Mouse (Mus musculus) neural tube, embryonic 11.5 days (tissue): Measurements from ENCODE around the gene Olfr1002. TPM values are rescaled to one million over a fixed set of nuclear protein-coding genes. Genes with fewer than 3 reads are reported as not detected.
"Not testable (repeated sequence)": the region's sequence is repeated elsewhere in the genome, so short reads cannot be mapped to it uniquely, and the experiment has no call there.

Experiments used
- ATAC-seq: fragments of 200-750 bp; cut with Nextera tagmentation; 2 replicates; pipeline ENCODE4 v1.8.0; 2017; ENCODE audit warnings: moderate number of reproducible peaks, mild to moderate bottlenecking, moderate TSS enrichment, moderate library complexity; ENCODE audit not compliant: insufficient read depth, low FRiP score, low TSS enrichment
- DNase-seq: peaks from one replicate; pipeline ENCODE4 v3.0.0-alpha.2; 2015; ENCODE audit warnings: low spot score
- H3K27ac ChIP-seq: fragments of 300-500 bp; sonication (generic); 2 replicates; pipeline ENCODE4 v1.5.1; 2014; ENCODE audit warnings: low read depth, mild to moderate bottlenecking, low read length
- H3K27me3 ChIP-seq: fragments of 300-500 bp; sonication (generic); 2 replicates; pipeline ENCODE4 v1.6.1; 2014; ENCODE audit warnings: mild to moderate bottlenecking, low read length, mixed read lengths; ENCODE audit not compliant: control insufficient read depth, insufficient read depth
- H3K36me3 ChIP-seq: fragments of 300-500 bp; sonication (generic); 2 replicates; pipeline ENCODE4 v1.6.1; 2014; ENCODE audit warnings: mild to moderate bottlenecking, low read length, moderate library complexity, mixed read lengths; ENCODE audit not compliant: control insufficient read depth, insufficient read depth
- H3K4me1 ChIP-seq: fragments of 300-500 bp; sonication (generic); 2 replicates; pipeline ENCODE4 v1.6.1; 2014; ENCODE audit warnings: low read length, mixed read lengths; ENCODE audit not compliant: control insufficient read depth, insufficient read depth
- H3K4me2 ChIP-seq: fragments of 300-500 bp; sonication (generic); 2 replicates; pipeline ENCODE4 v1.6.1; 2014; ENCODE audit warnings: low read depth, mild to moderate bottlenecking, moderate library complexity
- H3K4me3 ChIP-seq: fragments of 300-500 bp; sonication (generic); 2 replicates; pipeline ENCODE4 v1.5.1; 2014; ENCODE audit warnings: low read depth, low read length
- H3K9ac ChIP-seq: fragments of 300-500 bp; sonication (generic); 2 replicates; pipeline ENCODE4 v1.6.1; 2014; ENCODE audit warnings: mild to moderate bottlenecking, low read length
- H3K9me3 ChIP-seq: fragments of 300-500 bp; sonication (generic); 2 replicates; pipeline ENCODE4 v1.6.1; 2016; ENCODE audit warnings: low read length; ENCODE audit not compliant: control insufficient read depth
- WGBS: fragments of 180-500 bp; shearing (Covaris S2); extraction: QIAGEN DNeasy Blood & Tissue Kit; methylation state at CpG from one replicate; pipeline ENCODE4 v1.1.7; 2014; 5-methylcytosine and 5-hydroxymethylcytosine counted together
- polyA plus RNA-seq: library from polyadenylated mRNA; unstranded; fragments of >200 nt; fragmentation: Nextera tagmentation; extraction: Ambion mirVana; gene quantifications from 2 replicates; pipeline ENCODE4 v1.2.1, GENCODE M21; 2014

Gene Olfr1002
- polyA plus RNA-seq: not detected in 2 replicates

GRCm38 (mm10) chr2:85650604-85651003 is at the start of gene Olfr1002:
Olfr1002 (minus strand) TSS chr2:85650704.
- Histone ChIP-seq H3K4me1 (no peaks in the 10 kb centered on the region), H3K4me3 (no peak within 1 kb of the TSS), H3K27ac (no peak within 1 kb of the TSS), H3K4me2 (no peak within 1 kb of the TSS), H3K36me3 (no peaks in the 10 kb centered on the region), H3K9ac (no peak within 1 kb of the TSS), H3K9me3 (no peaks in the 10 kb centered on the region), H3K27me3 (no peaks in the 10 kb centered on the region)
- DNase-seq: no peak
- ATAC-seq: no peak
- WGBS: 96% methylated on average over 1 of the region's 1 CpGs

GRCm38 (mm10) chr2:85689131-85689530 is 38.6 kb upstream of the Olfr1002 start, which contains the start of gene Olfr1008:
Olfr1008 (plus strand) TSS chr2:85689431.
- no peak within 1 kb of the TSS for H3K4me3 ChIP-seq
- no peaks in the 10 kb centered on the region for H3K36me3 ChIP-seq
- H3K27ac ChIP-seq: no peak within 1 kb of the TSS
- no peaks in the 10 kb centered on the region for H3K4me1 ChIP-seq
- H3K9ac ChIP-seq: no peak within 1 kb of the TSS
- ATAC-seq (no peak), DNase-seq (no peak)
- H3K27me3 ChIP-seq: no peaks in the 10 kb centered on the region
- no peaks in the 10 kb centered on the region for H3K9me3 ChIP-seq
- H3K4me2 ChIP-seq: no peak within 1 kb of the TSS

GRCm38 (mm10) chr2:85678667-85679066 is 28.2 kb upstream of the Olfr1002 start, which contains the start of gene Olfr1006:
Olfr1006 (minus strand) TSS chr2:85678767.
- ATAC-seq (no peak), DNase-seq (no peak)
- Histone ChIP-seq H3K9me3 (no peaks in the 10 kb centered on the region), H3K36me3 (no peaks in the 10 kb centered on the region), H3K4me3 (no peak within 1 kb of the TSS), H3K27ac (no peak within 1 kb of the TSS), H3K9ac (no peak within 1 kb of the TSS), H3K4me2 (no peak within 1 kb of the TSS), H3K4me1 (no peaks in the 10 kb centered on the region), H3K27me3 (no peaks in the 10 kb centered on the region)

- not testable (repeated sequence) for H3K27ac ChIP-seq, H3K9me3 ChIP-seq, H3K4me2 ChIP-seq, H3K36me3 ChIP-seq, DNase-seq, H3K27me3 ChIP-seq, H3K4me1 ChIP-seq, H3K9ac ChIP-seq, ATAC-seq, H3K4me3 ChIP-seq
Observed at GRCm38 (mm10) chr2:85664355-85664754, 13.9 kb upstream of the Olfr1002 start, which contains the start of gene Olfr154. Olfr154 (minus strand) TSS chr2:85664455.

- H3K27me3 ChIP-seq: no peaks in the 10 kb centered on the region
- ATAC-seq: no peak
Observed at GRCm38 (mm10) chr2:85611803-85612202, 38.7 kb downstream of the Olfr1002 start, which contains the start of gene Olfr1000. Olfr1000 (minus strand) TSS chr2:85611903.

More at GRCm38 (mm10) chr2:85611803-85612202, 38.7 kb downstream of the Olfr1002 start, which contains the start of gene Olfr1000:
- WGBS: 79% methylated on average over 1 of the region's 1 CpGs
- Histone ChIP-seq H3K36me3 (no peaks in the 10 kb centered on the region), H3K4me2 (no peak within 1 kb of the TSS), H3K9ac (no peak within 1 kb of the TSS), H3K4me1 (no peaks in the 10 kb centered on the region), H3K9me3 (no peaks in the 10 kb centered on the region), H3K4me3 (no peak within 1 kb of the TSS), H3K27ac (no peak within 1 kb of the TSS)
- DNase-seq: no peak

Other genes with a start within 250 kb of the Olfr1002 start
- not detected in 2 replicates for gene Olfr992, start 241.2 kb downstream of the Olfr1002 start, polyA plus RNA-seq
- not detected in 2 replicates for gene Olfr993, start 235.8 kb downstream of the Olfr1002 start, polyA plus RNA-seq
- gene Olfr994, start 214.3 kb downstream of the Olfr1002 start, polyA plus RNA-seq: not detected in 2 replicates
- gene Olfr995, start 207.1 kb downstream of the Olfr1002 start, polyA plus RNA-seq: not detected in 2 replicates
- not detected in 2 replicates for gene 4833423E24Rik, start 131.7 kb downstream of the Olfr1002 start, polyA plus RNA-seq
- not detected in 2 replicates for gene Olfr996, start 71.5 kb downstream of the Olfr1002 start, polyA plus RNA-seq
- gene Olfr998, start 61.8 kb downstream of the Olfr1002 start, polyA plus RNA-seq: not detected in 2 replicates
- gene Olfr1000, start 38.8 kb downstream of the Olfr1002 start, polyA plus RNA-seq: not detected in 2 replicates
- not detected in 2 replicates for gene Olfr154, start 13.8 kb upstream of the Olfr1002 start, polyA plus RNA-seq
- not detected in 2 replicates for gene Olfr1006, start 28.1 kb upstream of the Olfr1002 start, polyA plus RNA-seq
- gene Olfr1008, start 38.7 kb upstream of the Olfr1002 start, polyA plus RNA-seq: not detected in 2 replicates
- not detected in 2 replicates for gene Olfr1009, start 64.7 kb upstream of the Olfr1002 start, polyA plus RNA-seq
- gene Olfr1012, start 112.1 kb upstream of the Olfr1002 start, polyA plus RNA-seq: not detected in 2 replicates
- gene Olfr1013, start 116.4 kb upstream of the Olfr1002 start, polyA plus RNA-seq: not detected in 2 replicates
- gene Olfr1014, start 122.0 kb upstream of the Olfr1002 start, polyA plus RNA-seq: not detected in 2 replicates
- gene Olfr1015, start 131.3 kb upstream of the Olfr1002 start, polyA plus RNA-seq: not detected in 2 replicates
- gene Olfr1016, start 151.8 kb upstream of the Olfr1002 start, polyA plus RNA-seq: not detected in 2 replicates
- gene Olfr1018, start 167.8 kb upstream of the Olfr1002 start, polyA plus RNA-seq: not detected in 2 replicates
- gene Olfr1019, start 194.8 kb upstream of the Olfr1002 start, polyA plus RNA-seq: not detected in 2 replicates
- not detected in 2 replicates for gene Olfr1020, start 196.3 kb upstream of the Olfr1002 start, polyA plus RNA-seq
- gene Olfr1022, start 217.9 kb upstream of the Olfr1002 start, polyA plus RNA-seq: not detected in 2 replicates
- not detected in 2 replicates for gene Olfr1023, start 234.9 kb upstream of the Olfr1002 start, polyA plus RNA-seq